Mouse (Mus musculus): ENCODE results near the gene Mea1. TPM values are rescaled to one million over a fixed set of nuclear protein-coding genes. Genes with fewer than 3 reads are reported as not detected.
A peak's percentile ranks its signal among the peaks of the same experiment; 100 is the strongest.

The Mea1 gene
- 145 TPM for polyA plus RNA-seq (2012; fragmentation: generic; extraction: Trizol)

GRCm38 (mm10) chr17:46678416-46678815 is at the start of gene Mea1:
Mea1 (plus strand) TSS chr17:46678793.
- Histone ChIP-seq H3K4me3 (peak within 1 kb of the TSS; percentile 94), H3K4me2 (ENCODE audit: low read depth) (peak within 1 kb of the TSS; percentile 95), H3K27me3 (ENCODE audit: control insufficient read depth, insufficient read depth, insufficient read length) (no peaks in the 10 kb centered on the region), H3ac (ENCODE audit: control insufficient read depth, insufficient read length) (no peak within 1 kb of the TSS), H3K36me3 (ENCODE audit: control insufficient read depth, insufficient read depth) (peaks cover 20% of the 10 kb centered on the region), H3K79me2 (ENCODE audit: control insufficient read depth, insufficient read depth) (peaks cover 32% of the 10 kb centered on the region)
- TF ChIP-seq MYOD1 (IDR thresholded peaks at IDR 0.05; ENCODE audit: control insufficient read depth in 1 of 3, insufficient read length in 2 of 3, low read depth in 2 of 3): peak in 1 of 3 experiments; percentile 18
- TF ChIP-seq MYOG (IDR thresholded peaks at IDR 0.05; ENCODE audit: control insufficient read depth in 1 of 3, insufficient read depth in 1 of 3, insufficient read length in 2 of 3, low read depth in 2 of 3): no peak
- no peak for TF ChIP-seq TCF3 (IDR thresholded peaks at IDR 0.05; ENCODE audit: insufficient read length, low read depth)
- TF ChIP-seq POLR2AphosphoS2 (IDR thresholded peaks at IDR 0.05; ENCODE audit: insufficient read length, low read depth): no peak
- TF ChIP-seq POLR2A (IDR thresholded peaks at IDR 0.05; ENCODE audit: insufficient read length, low read depth): no peak
- TF ChIP-seq USF1 (IDR thresholded peaks at IDR 0.05; ENCODE audit: low read depth): no peak

- peak overlapping the region; percentile 75 for H3ac ChIP-seq (ENCODE audit: control insufficient read depth, insufficient read length)
- H3K79me2 ChIP-seq (ENCODE audit: control insufficient read depth, insufficient read depth): peaks cover 5% of the 10 kb centered on the region
- H3K27me3 ChIP-seq (ENCODE audit: control insufficient read depth, insufficient read depth, insufficient read length): no peaks in the 10 kb centered on the region
- peak overlapping the region; percentile 75 for H3K4me2 ChIP-seq (ENCODE audit: low read depth)
- peak in 2 of 3 experiments; percentile 69 to 72 for TF ChIP-seq MYOG (IDR thresholded peaks at IDR 0.05; ENCODE audit: control insufficient read depth in 1 of 3, insufficient read depth in 1 of 3, insufficient read length in 2 of 3, low read depth in 2 of 3)
- TF ChIP-seq SRF (IDR thresholded peaks at IDR 0.05; ENCODE audit: control insufficient read depth, insufficient read length, low read depth): no peak
- TF ChIP-seq MYOD1 (IDR thresholded peaks at IDR 0.05; ENCODE audit: control insufficient read depth in 1 of 3, insufficient read length in 2 of 3, low read depth in 2 of 3): peak in 2 of 3 experiments; percentile 69 to 79
- H3K36me3 ChIP-seq (ENCODE audit: control insufficient read depth, insufficient read depth): peaks cover 3% of the 10 kb centered on the region
- H3K4me3 ChIP-seq: peak overlapping the region; percentile 47
Measured at GRCm38 (mm10) chr17:46629685-46630441, 48.7 kb upstream of the Mea1 start.

GRCm38 (mm10) chr17:46636831-46637523 is 41.6 kb upstream of the Mea1 start:
- Histone ChIP-seq H3K4me2 (ENCODE audit: low read depth) (peak overlapping the region; percentile 3), H3K27me3 (ENCODE audit: control insufficient read depth, insufficient read depth, insufficient read length) (no peaks in the 10 kb centered on the region), H3K4me3 (no peak overlapping the region), H3K79me2 (ENCODE audit: control insufficient read depth, insufficient read depth) (no peaks in the 10 kb centered on the region), H3ac (ENCODE audit: control insufficient read depth, insufficient read length) (no peak overlapping the region), H3K36me3 (ENCODE audit: control insufficient read depth, insufficient read depth) (peaks cover 7% of the 10 kb centered on the region)
- no peak for TF ChIP-seq MAX (IDR thresholded peaks at IDR 0.05; ENCODE audit: low read depth)

- Histone ChIP-seq H3K79me2 (ENCODE audit: control insufficient read depth, insufficient read depth) (no peaks in the 10 kb centered on the region), H3K4me3 (no peak overlapping the region), H3K27me3 (ENCODE audit: control insufficient read depth, insufficient read depth, insufficient read length) (no peaks in the 10 kb centered on the region), H3K36me3 (ENCODE audit: control insufficient read depth, insufficient read depth) (peaks cover 4% of the 10 kb centered on the region), H3ac (ENCODE audit: control insufficient read depth, insufficient read length) (no peak overlapping the region), H3K4me2 (ENCODE audit: low read depth) (no peak overlapping the region)
- TF ChIP-seq POLR2A (IDR thresholded peaks at IDR 0.05; ENCODE audit: insufficient read length, low read depth): no peak
- no peak for TF ChIP-seq SRF (IDR thresholded peaks at IDR 0.05; ENCODE audit: control insufficient read depth, insufficient read length, low read depth)
- TF ChIP-seq POLR2AphosphoS2 (IDR thresholded peaks at IDR 0.05; ENCODE audit: insufficient read length, low read depth): no peak
- TF ChIP-seq MAX (IDR thresholded peaks at IDR 0.05; ENCODE audit: low read depth): no peak
- TF ChIP-seq CEBPB (IDR thresholded peaks at IDR 0.05; ENCODE audit: insufficient read depth, poor library complexity, severe bottlenecking): no peak
- no peak for TF ChIP-seq USF1 (IDR thresholded peaks at IDR 0.05; ENCODE audit: low read depth)
- no peak for TF ChIP-seq E2F4 (IDR thresholded peaks at IDR 0.05; ENCODE audit: insufficient read depth)
- no peak for TF ChIP-seq TCF3 (IDR thresholded peaks at IDR 0.05; ENCODE audit: insufficient read length, low read depth)
- TF ChIP-seq MYOD1 (IDR thresholded peaks at IDR 0.05; ENCODE audit: control insufficient read depth in 1 of 3, insufficient read length in 2 of 3, low read depth in 2 of 3): no peak
- no peak for TF ChIP-seq TCF12 (IDR thresholded peaks at IDR 0.05; ENCODE audit: insufficient read depth, poor library complexity, severe bottlenecking)
- no peak for TF ChIP-seq MYOG (IDR thresholded peaks at IDR 0.05; ENCODE audit: control insufficient read depth in 1 of 3, insufficient read depth in 1 of 3, insufficient read length in 2 of 3, low read depth in 2 of 3)
- no peak for TF ChIP-seq REST (IDR thresholded peaks at IDR 0.05; ENCODE audit: insufficient read depth, insufficient read length)
Measured at GRCm38 (mm10) chr17:46639929-46640328, 38.7 kb upstream of the Mea1 start.

GRCm38 (mm10) chr17:46642060-46642459 is 36.5 kb upstream of the Mea1 start:
- H3K4me2 ChIP-seq (ENCODE audit: low read depth): no peak overlapping the region
- TF ChIP-seq TCF3 (IDR thresholded peaks at IDR 0.05; ENCODE audit: insufficient read length, low read depth) (no peak), MYOD1 (IDR thresholded peaks at IDR 0.05; ENCODE audit: control insufficient read depth in 1 of 3, insufficient read length in 2 of 3, low read depth in 2 of 3) (no peak), MYOG (IDR thresholded peaks at IDR 0.05; ENCODE audit: control insufficient read depth in 1 of 3, insufficient read depth in 1 of 3, insufficient read length in 2 of 3, low read depth in 2 of 3) (no peak), SRF (IDR thresholded peaks at IDR 0.05; ENCODE audit: control insufficient read depth, insufficient read length, low read depth) (no peak), TCF12 (IDR thresholded peaks at IDR 0.05; ENCODE audit: insufficient read depth, poor library complexity, severe bottlenecking) (no peak), CEBPB (IDR thresholded peaks at IDR 0.05; ENCODE audit: insufficient read depth, poor library complexity, severe bottlenecking) (no peak), MAX (IDR thresholded peaks at IDR 0.05; ENCODE audit: low read depth) (no peak), E2F4 (IDR thresholded peaks at IDR 0.05; ENCODE audit: insufficient read depth) (no peak), USF1 (IDR thresholded peaks at IDR 0.05; ENCODE audit: low read depth) (no peak), POLR2AphosphoS2 (IDR thresholded peaks at IDR 0.05; ENCODE audit: insufficient read length, low read depth) (no peak), REST (IDR thresholded peaks at IDR 0.05; ENCODE audit: insufficient read depth, insufficient read length) (no peak), POLR2A (IDR thresholded peaks at IDR 0.05; ENCODE audit: insufficient read length, low read depth) (no peak)
- no peak overlapping the region for H3K4me3 ChIP-seq
- H3K79me2 ChIP-seq (ENCODE audit: control insufficient read depth, insufficient read depth): peaks cover 8% of the 10 kb centered on the region
- H3K36me3 ChIP-seq (ENCODE audit: control insufficient read depth, insufficient read depth): peaks cover 4% of the 10 kb centered on the region
- no peak overlapping the region for H3ac ChIP-seq (ENCODE audit: control insufficient read depth, insufficient read length)
- no peaks in the 10 kb centered on the region for H3K27me3 ChIP-seq (ENCODE audit: control insufficient read depth, insufficient read depth, insufficient read length)
